Mouse (Mus musculus) limb, embryonic 15.5 days (tissue): ENCODE measurements at regions not wholly inside any gene's neighbourhood (a gene's known extent, or its start where the extent isn't known, plus 50 kb on each side); places are given as distances from the start of the nearest gene placed in this dataset.
A peak's percentile ranks its signal among the peaks of the same experiment; 100 is the strongest.

ENCODE experiments used
- ATAC-seq: fragments of 200-750 bp; cut with Nextera tagmentation; 2 replicates; pipeline ENCODE4 v1.8.0; 2017; ENCODE audit warnings: low read depth, moderate TSS enrichment; ENCODE audit not compliant: insufficient number of reproducible peaks, low FRiP score, low TSS enrichment
- H3K27ac ChIP-seq: fragments of 300-500 bp; sonication (generic); 2 replicates; pipeline ENCODE4 v1.5.1; 2015; ENCODE audit warnings: moderate library complexity, mild to moderate bottlenecking, inconsistent platforms
- H3K27me3 ChIP-seq: fragments of 300-500 bp; sonication (generic); 2 replicates; pipeline ENCODE4 v1.6.1; 2015; ENCODE audit warnings: inconsistent platforms
- H3K36me3 ChIP-seq: fragments of 300-500 bp; sonication (generic); 2 replicates; pipeline ENCODE4 v1.6.1; 2015; ENCODE audit warnings: inconsistent platforms
- H3K4me1 ChIP-seq: fragments of 300-500 bp; sonication (generic); 2 replicates; pipeline ENCODE4 v1.6.1; 2015; ENCODE audit warnings: inconsistent platforms
- H3K4me2 ChIP-seq: fragments of 300-500 bp; sonication (generic); 2 replicates; pipeline ENCODE4 v1.6.1; 2015; ENCODE audit warnings: mild to moderate bottlenecking, inconsistent platforms
- H3K4me3 ChIP-seq: fragments of 300-500 bp; sonication (generic); 2 replicates; pipeline ENCODE4 v1.5.1; 2015; ENCODE audit warnings: mild to moderate bottlenecking, inconsistent platforms
- H3K9ac ChIP-seq: fragments of 300-500 bp; sonication (generic); 2 replicates; pipeline ENCODE4 v1.6.1; 2015; ENCODE audit warnings: inconsistent platforms
- H3K9me3 ChIP-seq: fragments of 300-500 bp; sonication (generic); 2 replicates; pipeline ENCODE4 v1.6.1; 2016; ENCODE audit warnings: inconsistent platforms
- WGBS: fragments of 180-500 bp; shearing (Covaris S2); methylation state at CpG from one replicate; pipeline ENCODE4 v1.1.7; 2015; 5-methylcytosine and 5-hydroxymethylcytosine counted together

GRCm38 (mm10) chr2:147656667-147657066, 294.9 kb downstream of the Pax1 start:
- no peak overlapping the region for H3K27ac ChIP-seq
- H3K4me1 ChIP-seq: no peaks in the 10 kb centered on the region
- H3K4me3 ChIP-seq: no peak overlapping the region
- no peak for ATAC-seq
- no peaks in the 10 kb centered on the region for H3K36me3 ChIP-seq
- H3K4me2 ChIP-seq: no peak overlapping the region
- WGBS: 10% methylated on average over 1 of the region's 1 CpGs
- H3K9me3 ChIP-seq: no peaks in the 10 kb centered on the region
- H3K9ac ChIP-seq: no peak overlapping the region
- H3K27me3 ChIP-seq: peaks cover 4% of the 10 kb centered on the region; the same call in 1 of the 2 replicates

DNA sequence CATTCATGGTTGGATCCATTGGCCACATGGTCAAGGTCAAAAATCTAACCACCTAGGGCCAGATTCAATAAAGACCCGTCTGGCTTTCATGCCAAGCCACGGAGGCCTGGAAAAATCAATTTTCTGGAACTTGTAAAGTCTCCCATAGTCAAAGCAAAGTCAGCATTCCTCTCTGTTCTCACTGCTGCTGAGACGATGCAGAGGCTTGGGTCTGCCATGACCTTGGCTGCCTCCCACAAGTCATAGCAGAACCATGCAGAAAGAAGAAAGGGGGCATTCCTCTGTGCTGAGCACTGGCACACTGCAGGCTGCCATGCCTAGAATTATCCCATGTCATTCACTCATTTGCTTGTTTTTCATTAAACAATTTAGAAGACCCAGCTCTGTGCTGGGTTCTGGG, 288.5 kb downstream of the Pax1 start:
- H3K36me3 ChIP-seq: no peaks in the 10 kb centered on the region
- 44% methylated on average over 3 of the region's 3 CpGs for WGBS
- no peak overlapping the region for H3K27ac ChIP-seq
- no peak overlapping the region for H3K4me3 ChIP-seq
- no peaks in the 10 kb centered on the region for H3K9me3 ChIP-seq
- no peak overlapping the region for H3K4me2 ChIP-seq
- H3K4me1 ChIP-seq: 0 out of 2 replicates have a peak, but pooled peaks cover 10% of the 10 kb centered on the region
- no peak for ATAC-seq
- H3K27me3 ChIP-seq: no peaks in the 10 kb centered on the region
- H3K9ac ChIP-seq: no peak overlapping the region

DNA sequence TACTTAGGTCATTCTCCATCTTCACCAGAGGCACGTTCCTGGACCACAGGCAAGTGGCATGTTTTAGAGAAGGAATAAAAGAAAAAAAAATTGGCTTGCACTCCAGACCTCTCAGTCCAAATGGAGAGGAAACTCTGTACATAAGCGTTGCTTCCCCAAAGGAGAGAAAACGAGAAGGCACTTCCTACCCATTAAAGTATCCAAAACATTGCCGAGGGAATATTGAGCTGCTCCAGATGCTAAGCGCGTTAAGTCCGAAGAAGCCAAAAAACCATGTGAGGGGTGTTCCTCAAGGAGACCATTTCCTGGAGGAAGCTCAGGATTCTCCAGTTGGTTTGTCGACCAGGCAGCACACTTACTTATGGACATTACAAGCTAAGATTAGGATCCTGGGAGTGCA, 286.2 kb downstream of the Pax1 start:
- H3K4me3 ChIP-seq: no peak overlapping the region
- peak; percentile 48; the same call in 1 of the 2 replicates for ATAC-seq
- no peak overlapping the region for H3K9ac ChIP-seq
- H3K36me3 ChIP-seq: no peaks in the 10 kb centered on the region
- WGBS: 52% methylated on average over 8 of the region's 8 CpGs
- H3K27me3 ChIP-seq: no peaks in the 10 kb centered on the region
- H3K27ac ChIP-seq: no peak overlapping the region
- H3K4me1 ChIP-seq: 0 out of 2 replicates have a peak, but pooled peaks cover 10% of the 10 kb centered on the region
- no peak overlapping the region for H3K4me2 ChIP-seq
- no peaks in the 10 kb centered on the region for H3K9me3 ChIP-seq

DNA sequence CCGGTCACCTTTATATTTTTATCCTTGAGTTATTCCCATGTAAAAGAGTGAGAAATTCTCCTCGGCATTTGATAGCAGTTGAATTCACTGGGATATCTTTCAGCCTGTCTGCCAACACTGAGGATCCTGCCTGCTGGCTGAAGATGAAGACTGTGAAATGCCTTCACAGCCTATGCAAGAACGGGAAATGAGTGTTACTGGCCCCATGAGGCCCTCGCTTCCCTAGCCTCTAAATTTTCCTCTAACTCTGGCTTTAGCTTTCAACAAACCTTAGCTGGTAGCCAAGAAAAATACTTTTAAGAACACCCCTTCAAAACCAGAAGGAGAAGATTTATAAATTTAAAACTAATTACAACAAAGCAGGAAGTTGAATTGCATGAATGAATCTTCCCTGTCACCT, 285.8 kb downstream of the Pax1 start:
- 47% methylated on average over 4 of the region's 4 CpGs for WGBS
- Histone ChIP-seq H3K4me3 (no peak overlapping the region), H3K27me3 (no peaks in the 10 kb centered on the region), H3K9me3 (no peaks in the 10 kb centered on the region), H3K9ac (no peak overlapping the region), H3K27ac (no peak overlapping the region), H3K4me2 (no peak overlapping the region), H3K36me3 (no peaks in the 10 kb centered on the region), H3K4me1 (0 out of 2 replicates have a peak, but pooled peaks cover 10% of the 10 kb centered on the region)
- ATAC-seq: peak; percentile 72; the same call in 1 of the 2 replicates

GRCm38 (mm10) chr2:147637882-147638281, 276.2 kb downstream of the Pax1 start:
- Histone ChIP-seq H3K4me2 (no peak overlapping the region), H3K9me3 (no peaks in the 10 kb centered on the region), H3K9ac (no peak overlapping the region), H3K27me3 (no peaks in the 10 kb centered on the region), H3K4me3 (no peak overlapping the region), H3K27ac (no peak overlapping the region), H3K36me3 (no peaks in the 10 kb centered on the region), H3K4me1 (no peaks in the 10 kb centered on the region)
- 56% methylated on average over 1 of the region's 1 CpGs for WGBS
- ATAC-seq: no peak

- Histone ChIP-seq H3K27ac (no peak overlapping the region), H3K4me3 (no peak overlapping the region), H3K27me3 (no peaks in the 10 kb centered on the region), H3K36me3 (no peaks in the 10 kb centered on the region), H3K4me1 (no peaks in the 10 kb centered on the region), H3K9me3 (no peaks in the 10 kb centered on the region), H3K4me2 (no peak overlapping the region), H3K9ac (no peak overlapping the region)
- 32% methylated on average over 6 of the region's 6 CpGs for WGBS
- ATAC-seq: no peak
Observed at GRCm38 (mm10) chr2:147632737-147633136, 271.0 kb downstream of the Pax1 start.

DNA sequence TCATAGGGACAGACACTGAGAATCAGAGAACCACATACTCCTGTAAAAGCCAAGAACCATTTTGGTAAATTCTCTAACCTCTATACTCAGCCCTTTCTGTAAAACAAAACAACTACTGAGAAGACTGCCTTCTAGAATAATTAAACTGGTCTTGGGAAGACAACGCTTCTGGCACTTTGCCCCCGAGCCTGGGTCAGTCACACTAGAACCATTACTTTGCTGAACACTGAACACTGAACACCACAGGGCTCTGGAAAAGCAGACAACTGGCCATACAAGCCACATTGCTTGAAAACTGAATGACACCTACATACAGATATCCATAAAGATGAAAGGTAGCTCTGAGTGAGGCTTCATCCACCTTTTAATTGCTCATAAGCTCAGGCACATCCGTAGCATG, 268.0 kb downstream of the Pax1 start:
- Histone ChIP-seq H3K4me3 (no peak overlapping the region), H3K4me1 (no peaks in the 10 kb centered on the region), H3K27ac (no peak overlapping the region), H3K9me3 (no peaks in the 10 kb centered on the region), H3K36me3 (no peaks in the 10 kb centered on the region), H3K9ac (no peak overlapping the region), H3K27me3 (no peaks in the 10 kb centered on the region), H3K4me2 (no peak overlapping the region)
- ATAC-seq: no peak
- 67% methylated on average over 3 of the region's 3 CpGs for WGBS

- H3K4me3 ChIP-seq: no peak overlapping the region
- no peak overlapping the region for H3K4me2 ChIP-seq
- no peaks in the 10 kb centered on the region for H3K9me3 ChIP-seq
- ATAC-seq: no peak
- no peaks in the 10 kb centered on the region for H3K4me1 ChIP-seq
- H3K27me3 ChIP-seq: no peaks in the 10 kb centered on the region
- WGBS: 69% methylated on average over 5 of the region's 5 CpGs
- H3K36me3 ChIP-seq: no peaks in the 10 kb centered on the region
- no peak overlapping the region for H3K9ac ChIP-seq
- no peak overlapping the region for H3K27ac ChIP-seq
Observed at GRCm38 (mm10) chr2:147627096-147627495, 265.4 kb downstream of the Pax1 start.

- ATAC-seq: no peak
- H3K9ac ChIP-seq: no peak overlapping the region
- no peak overlapping the region for H3K4me3 ChIP-seq
- no peaks in the 10 kb centered on the region for H3K9me3 ChIP-seq
- no peaks in the 10 kb centered on the region for H3K36me3 ChIP-seq
- no peak overlapping the region for H3K27ac ChIP-seq
- H3K4me2 ChIP-seq: no peak overlapping the region
- WGBS: 78% methylated on average over 4 of the region's 4 CpGs
- no peaks in the 10 kb centered on the region for H3K27me3 ChIP-seq
- no peaks in the 10 kb centered on the region for H3K4me1 ChIP-seq
Observed at GRCm38 (mm10) chr2:147623116-147623515, 261.4 kb downstream of the Pax1 start.

DNA sequence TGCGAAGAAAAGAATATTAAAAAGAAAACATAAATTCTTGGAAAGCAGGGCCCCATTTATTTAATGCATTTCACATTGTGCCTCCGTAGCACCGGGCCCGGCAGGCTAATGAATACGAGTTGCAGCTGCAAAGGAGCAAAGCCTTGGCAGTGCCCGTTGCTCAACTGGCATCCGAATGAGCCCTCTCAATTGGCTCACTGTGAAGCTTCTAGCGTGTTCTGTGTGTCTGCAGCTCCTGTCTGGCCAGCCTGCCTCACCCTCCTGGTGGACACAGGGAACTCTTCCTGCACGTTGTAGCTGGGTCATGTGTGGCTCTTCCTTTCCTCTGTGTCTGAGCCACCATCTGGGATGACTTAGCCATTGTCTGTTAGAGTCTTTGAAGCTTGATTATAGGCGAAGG, 256.1 kb downstream of the Pax1 start:
- Histone ChIP-seq H3K36me3 (no peaks in the 10 kb centered on the region), H3K4me1 (peaks cover 6% of the 10 kb centered on the region; the same call in 1 of the 2 replicates), H3K4me3 (no peak overlapping the region), H3K4me2 (0 out of 2 replicates have a peak overlapping the region, but pooled peaks have one; percentile 5), H3K9ac (no peak overlapping the region), H3K27ac (no peak overlapping the region), H3K9me3 (no peaks in the 10 kb centered on the region), H3K27me3 (no peaks in the 10 kb centered on the region)
- no peak for ATAC-seq
- 27% methylated on average over 10 of the region's 10 CpGs for WGBS

DNA sequence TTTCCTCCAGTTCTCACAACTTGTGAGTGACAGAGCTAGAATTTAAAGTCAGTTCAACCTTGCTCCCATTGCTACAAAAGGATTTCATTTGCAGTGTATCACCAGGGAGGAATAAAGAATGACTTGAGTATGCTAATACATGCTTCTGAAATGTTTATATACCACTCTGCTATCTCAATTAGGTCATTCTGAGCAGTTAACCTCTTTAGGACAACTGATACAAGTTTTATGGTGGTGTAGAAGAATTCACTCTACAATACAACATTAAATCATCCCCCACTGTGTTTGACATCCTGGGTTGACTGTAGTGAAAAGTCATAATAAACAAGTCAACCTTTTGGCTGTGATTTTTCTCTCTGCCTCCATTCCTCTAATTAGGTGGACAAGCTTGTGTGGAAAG, 248.6 kb downstream of the Pax1 start:
- Histone ChIP-seq H3K27ac (no peak overlapping the region), H3K36me3 (no peaks in the 10 kb centered on the region), H3K9me3 (no peaks in the 10 kb centered on the region), H3K9ac (no peak overlapping the region), H3K4me2 (no peak overlapping the region), H3K27me3 (no peaks in the 10 kb centered on the region), H3K4me3 (no peak overlapping the region), H3K4me1 (no peaks in the 10 kb centered on the region)
- ATAC-seq: no peak

DNA sequence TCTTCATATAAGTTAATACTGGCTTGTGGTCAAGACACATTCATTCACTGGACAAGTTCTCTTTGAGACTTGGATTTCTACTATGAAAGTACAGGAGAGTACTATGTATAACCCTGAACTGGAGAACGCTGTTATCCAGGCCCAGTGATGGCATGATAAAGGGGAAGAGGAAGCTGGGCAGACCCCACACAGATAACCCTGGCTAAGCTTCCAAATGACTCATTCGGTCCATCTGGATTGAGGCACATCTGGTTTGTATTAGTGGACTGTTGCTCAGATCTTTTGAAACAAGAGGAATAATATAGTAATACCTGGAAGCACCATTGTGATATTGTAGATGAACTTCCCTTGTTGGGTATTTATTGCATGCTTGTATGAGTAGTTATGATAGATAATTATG, 239.9 kb downstream of the Pax1 start:
- H3K9ac ChIP-seq: no peak overlapping the region
- WGBS: 17% methylated on average over 2 of the region's 2 CpGs
- no peak overlapping the region for H3K4me3 ChIP-seq
- no peak overlapping the region for H3K4me2 ChIP-seq
- no peaks in the 10 kb centered on the region for H3K36me3 ChIP-seq
- H3K27ac ChIP-seq: no peak overlapping the region
- H3K27me3 ChIP-seq: no peaks in the 10 kb centered on the region
- no peaks in the 10 kb centered on the region for H3K9me3 ChIP-seq
- ATAC-seq: no peak
- no peaks in the 10 kb centered on the region for H3K4me1 ChIP-seq

GRCm38 (mm10) chr2:147572413-147572812, 210.7 kb downstream of the Pax1 start:
- H3K4me3 ChIP-seq: no peak overlapping the region
- no peak overlapping the region for H3K9ac ChIP-seq
- no peaks in the 10 kb centered on the region for H3K36me3 ChIP-seq
- H3K4me1 ChIP-seq: no peaks in the 10 kb centered on the region
- no peaks in the 10 kb centered on the region for H3K9me3 ChIP-seq
- no peaks in the 10 kb centered on the region; the same call in 1 of the 2 replicates for H3K27me3 ChIP-seq
- 81% methylated on average over 1 of the region's 1 CpGs for WGBS
- H3K27ac ChIP-seq: no peak overlapping the region
- ATAC-seq: no peak
- no peak overlapping the region for H3K4me2 ChIP-seq
